Mouse (Mus musculus) C2C12 (cell line): ENCODE measurements around the gene Wnt2b. TPM values are rescaled to one million over a fixed set of nuclear protein-coding genes. Genes with fewer than 3 reads are reported as not detected.

Experiments
- H3K27me3 ChIP-seq: one replicate; pipeline ENCODE4 v1.6.1; 2011; ENCODE audit not compliant: control insufficient read depth, insufficient read depth, insufficient read length
- H3K36me3 ChIP-seq: one replicate; pipeline ENCODE4 v1.6.1; 2011; ENCODE audit not compliant: control insufficient read depth, insufficient read depth
- H3K4me3 ChIP-seq: one replicate; pipeline ENCODE4 v1.5.1; 2011; ENCODE audit warnings: mild to moderate bottlenecking, control low read depth; ENCODE audit not compliant: poor library complexity, insufficient read depth, severe bottlenecking
- H3K79me2 ChIP-seq: one replicate; pipeline ENCODE4 v1.6.1; 2011; ENCODE audit not compliant: control insufficient read depth, insufficient read depth
- H3K79me3 ChIP-seq: one replicate; pipeline ENCODE4 v1.6.1; 2011; ENCODE audit warnings: low read depth, control low read depth
- H3ac ChIP-seq: one replicate; pipeline ENCODE3; 2011; ENCODE audit warnings: low read depth; ENCODE audit not compliant: control insufficient read depth, insufficient read length
- CEBPB ChIP-seq: IDR thresholded peaks from one replicate; pipeline ENCODE4 v1.6.1; 2011; ENCODE audit warnings: low read depth, mild to moderate bottlenecking, control low read depth, moderate library complexity
- CTCF ChIP-seq: IDR thresholded peaks from one replicate; pipeline ENCODE4 v1.5.1; 2011; ENCODE audit not compliant: control insufficient read depth, insufficient read depth, insufficient read length
- FOSL1 ChIP-seq: IDR thresholded peaks from one replicate; pipeline ENCODE4 v1.8.0; 2011; ENCODE audit warnings: mild to moderate bottlenecking, low read length; ENCODE audit not compliant: poor library complexity, insufficient read depth, severe bottlenecking
- MAX ChIP-seq: IDR thresholded peaks from one replicate; pipeline ENCODE4 v1.6.1; 2011; ENCODE audit warnings: mild to moderate bottlenecking, control low read depth
- MYOD1 ChIP-seq: IDR thresholded peaks from one replicate; pipeline ENCODE4 v1.6.1; 2011; ENCODE audit warnings: low read depth; ENCODE audit not compliant: control insufficient read depth, insufficient read length
- MYOG ChIP-seq: IDR thresholded peaks from one replicate; pipeline ENCODE4 v1.6.1; 2011; ENCODE audit not compliant: control insufficient read depth, insufficient read length; ENCODE audit errors: extremely low read depth
- USF1 ChIP-seq: IDR thresholded peaks from one replicate; pipeline ENCODE4 v1.6.1; 2011; ENCODE audit warnings: low read depth, mild to moderate bottlenecking, control low read depth, moderate library complexity
- polyA plus RNA-seq: library from polyadenylated mRNA; unstranded; fragments of >200 nt; fragmentation: generic; extraction: Trizol; gene quantifications from one replicate; pipeline ENCODE4 v1.2.1, GENCODE M21; 2012; ENCODE audit warnings: missing spikeins

The Wnt2b gene
- polyA plus RNA-seq, 1 experiment = 0.08 TPM

DNA sequence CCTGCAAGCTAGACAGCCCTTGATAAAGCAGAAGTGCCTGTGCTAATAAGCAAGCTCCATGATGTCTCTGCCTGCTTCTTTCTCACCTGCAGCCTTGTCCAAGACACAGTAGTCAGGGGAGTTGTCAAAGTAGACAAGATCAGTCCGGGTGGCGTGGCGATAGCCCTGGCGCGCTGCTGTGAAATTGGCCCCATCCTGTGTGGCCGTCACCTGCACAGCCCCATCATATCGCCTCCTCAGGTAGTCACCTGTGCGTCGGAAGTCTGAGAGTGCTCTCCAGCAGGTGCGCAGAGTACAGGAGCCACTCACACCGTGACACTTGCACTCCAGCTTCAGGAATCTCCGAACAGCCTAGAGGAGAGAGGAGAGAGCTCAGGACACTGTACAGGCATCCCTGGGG lies 10.8 kb downstream of the Wnt2b start:
- peaks cover 6% of the 10 kb centered on the region for H3K36me3 ChIP-seq
- no peak overlapping the region for H3K4me3 ChIP-seq
- H3K79me3 ChIP-seq = no peaks in the 10 kb centered on the region
- H3ac ChIP-seq = no peak overlapping the region
- TF ChIP-seq CEBPB (no peak), MYOG (no peak), USF1 (no peak), MAX (no peak), CTCF (no peak), FOSL1 (no peak), MYOD1 (no peak)
- H3K27me3 ChIP-seq = no peaks in the 10 kb centered on the region
- no peaks in the 10 kb centered on the region for H3K79me2 ChIP-seq

DNA sequence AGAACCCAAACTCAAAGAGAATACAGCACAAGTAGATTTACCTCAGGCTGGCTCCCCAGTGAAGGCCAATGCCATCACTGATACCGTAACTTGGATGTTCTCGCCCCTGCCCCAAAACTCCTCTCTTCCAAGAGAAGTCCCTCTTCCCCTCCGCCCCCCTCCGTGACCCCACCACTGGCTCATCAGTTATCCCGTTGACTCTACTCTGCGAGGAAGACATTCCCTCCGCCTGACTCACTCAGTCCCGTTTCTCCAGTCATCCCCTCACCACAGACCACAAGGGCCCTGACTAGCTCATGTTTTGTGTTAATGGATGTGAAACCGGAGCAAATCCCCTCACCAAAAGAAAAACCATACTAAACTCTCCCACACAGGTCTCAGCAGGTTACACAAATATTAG lies 16.8 kb downstream of the Wnt2b start:
- Histone ChIP-seq H3K27me3 (no peaks in the 10 kb centered on the region), H3K36me3 (peaks cover 10% of the 10 kb centered on the region), H3ac (no peak overlapping the region), H3K79me2 (no peaks in the 10 kb centered on the region), H3K79me3 (no peaks in the 10 kb centered on the region), H3K4me3 (no peak overlapping the region)
- TF ChIP-seq MYOD1 (peak; percentile 8), FOSL1 (peak; percentile 89), CTCF (no peak), MYOG (no peak), CEBPB (no peak), MAX (no peak), USF1 (no peak)

DNA sequence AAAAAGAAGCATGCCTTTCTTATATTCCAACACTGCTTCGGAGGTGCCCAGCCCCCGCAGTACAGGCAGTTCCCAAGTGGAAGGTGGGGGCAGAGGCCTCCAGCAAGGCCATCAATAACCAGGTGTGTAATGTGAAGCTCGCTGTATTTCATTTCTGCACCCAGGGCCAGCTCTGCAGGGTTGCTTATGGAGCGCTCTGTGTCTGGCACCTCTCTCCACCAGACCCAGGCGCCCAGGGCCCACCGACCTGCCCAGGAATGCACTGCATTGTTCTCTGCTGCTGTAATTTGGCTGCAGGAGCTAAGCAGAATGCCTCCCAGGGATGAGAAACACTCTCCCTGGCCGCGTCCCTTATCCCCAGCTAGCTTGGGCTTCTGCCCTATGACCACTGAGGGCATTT lies 18.4 kb downstream of the Wnt2b start:
- no peak overlapping the region for H3K4me3 ChIP-seq
- TF ChIP-seq MYOG (no peak), CTCF (no peak), MYOD1 (no peak), FOSL1 (no peak)
- peaks cover 10% of the 10 kb centered on the region for H3K36me3 ChIP-seq

DNA sequence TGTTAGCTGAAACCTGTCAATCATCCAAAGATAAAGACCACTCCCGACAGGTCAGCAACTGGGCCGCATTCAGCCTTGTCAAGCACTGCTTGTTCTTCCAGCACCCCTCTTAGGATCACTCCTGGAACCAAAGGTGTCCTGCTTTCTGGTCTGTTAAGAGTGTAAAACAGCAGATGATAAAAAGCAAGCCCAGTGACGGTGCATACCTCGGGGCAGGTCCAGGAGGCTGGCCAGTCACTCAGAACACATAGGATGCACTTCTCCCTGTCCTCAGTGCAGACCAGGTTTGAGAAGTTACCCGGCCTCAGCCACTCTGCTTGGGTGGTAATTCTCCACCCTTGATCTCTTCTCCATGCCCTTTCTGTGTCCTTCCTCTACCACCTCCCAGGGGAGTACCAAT lies 19.0 kb downstream of the Wnt2b start:
- Histone ChIP-seq H3K27me3 (no peaks in the 10 kb centered on the region), H3K79me3 (no peaks in the 10 kb centered on the region), H3ac (no peak overlapping the region), H3K4me3 (no peak overlapping the region), H3K36me3 (peaks cover 10% of the 10 kb centered on the region), H3K79me2 (no peaks in the 10 kb centered on the region)
- TF ChIP-seq CTCF = no peak
- no peak for TF ChIP-seq CEBPB
- TF ChIP-seq MAX = no peak
- TF ChIP-seq FOSL1 = no peak

More for the DNA sequence above, 18.4 kb downstream of the Wnt2b start:
- H3ac ChIP-seq = no peak overlapping the region
- H3K27me3 ChIP-seq = no peaks in the 10 kb centered on the region
- H3K79me2 ChIP-seq = no peaks in the 10 kb centered on the region
- no peaks in the 10 kb centered on the region for H3K79me3 ChIP-seq

DNA sequence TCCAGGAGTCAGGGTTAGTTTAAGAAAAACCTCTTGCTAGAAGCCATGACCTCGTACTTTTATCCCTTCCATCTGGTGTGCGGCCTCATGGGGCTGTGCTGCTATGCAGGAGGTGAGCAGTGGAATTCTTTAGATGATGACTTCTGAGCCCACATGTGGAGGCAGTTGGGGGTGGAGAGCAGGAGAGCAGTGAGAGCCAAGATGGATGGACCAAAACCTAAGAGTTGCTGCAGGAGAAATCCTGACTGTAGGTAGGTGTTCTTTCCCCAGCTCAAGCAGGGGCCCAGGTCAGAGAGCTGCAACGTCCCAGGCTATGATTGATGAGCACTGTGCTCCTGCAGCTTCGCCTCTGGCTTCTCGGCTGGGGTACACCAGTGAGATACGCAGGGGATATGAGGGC lies 21.0 kb downstream of the Wnt2b start:
- Histone ChIP-seq H3K36me3 (peaks cover 4% of the 10 kb centered on the region), H3K79me2 (no peaks in the 10 kb centered on the region), H3K79me3 (no peaks in the 10 kb centered on the region), H3ac (no peak overlapping the region), H3K4me3 (no peak overlapping the region), H3K27me3 (no peaks in the 10 kb centered on the region)
- TF ChIP-seq MYOD1 (no peak), CTCF (no peak), MYOG (no peak), CEBPB (no peak), FOSL1 (no peak), MAX (no peak), USF1 (no peak)

DNA sequence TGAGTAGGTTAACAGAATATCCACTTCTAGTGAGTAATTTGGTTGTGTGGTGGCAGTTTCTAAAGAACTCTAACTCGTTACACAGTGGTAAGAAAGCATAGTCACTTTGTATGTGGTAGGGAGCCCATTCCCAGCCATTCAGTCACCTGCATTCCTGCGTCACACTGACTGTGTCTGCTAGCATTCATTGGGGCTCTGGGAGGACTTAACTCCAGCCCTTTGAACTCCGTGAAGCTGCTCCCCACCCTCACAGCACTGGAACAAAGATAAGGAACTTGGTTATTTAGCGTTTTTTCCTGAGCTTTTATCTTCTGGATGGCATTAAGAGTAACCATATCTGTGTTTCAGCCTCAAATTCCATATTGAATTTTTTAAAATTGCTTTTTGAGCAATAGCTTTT lies 23.4 kb downstream of the Wnt2b start:
- no peaks in the 10 kb centered on the region for H3K79me2 ChIP-seq
- no peaks in the 10 kb centered on the region for H3K79me3 ChIP-seq
- no peak overlapping the region for H3ac ChIP-seq
- peaks cover 16% of the 10 kb centered on the region for H3K36me3 ChIP-seq
- H3K4me3 ChIP-seq = no peak overlapping the region
- H3K27me3 ChIP-seq = no peaks in the 10 kb centered on the region
- TF ChIP-seq MYOG = no peak
- TF ChIP-seq CEBPB = no peak
- no peak for TF ChIP-seq CTCF
- TF ChIP-seq MAX = no peak
- no peak for TF ChIP-seq FOSL1
- TF ChIP-seq USF1 = no peak
- no peak for TF ChIP-seq MYOD1
